Mouse (Mus musculus): ENCODE measurements around the gene Epn2. TPM values are rescaled to one million over a fixed set of nuclear protein-coding genes. Genes with fewer than 3 reads are reported as not detected.

Gene Epn2
- total and polyA plus RNA-seq, 3 experiments = 7.2 to 13.8 (median 10.1) TPM

GRCm38 (mm10) chr11:61540642-61541041, 38.8 kb downstream of the Epn2 start:
- Histone ChIP-seq H3K9me3 (replicated peaks; ENCODE audit: low read length) (no peaks in the 10 kb centered on the region), H3K4me3 (replicated peaks in 1 of 3; ENCODE audit: low read depth in 2 of 3, low read length in 2 of 3, poor library complexity in 1 of 3) (no peak overlapping the region), H3K27ac (ENCODE audit: insufficient read depth, low read depth) (no peak overlapping the region), H3K4me1 (ENCODE audit: control insufficient read depth in 1 of 2, insufficient read depth in 2 of 2) (no peaks in the 10 kb centered on the region), H3K27me3 (replicated peaks) (no peaks in the 10 kb centered on the region), H3K79me2 (replicated peaks; ENCODE audit: control insufficient read depth, extremely low read depth, insufficient read depth, poor library complexity, severe bottlenecking) (no peaks in the 10 kb centered on the region), H3K4me2 (ENCODE audit: insufficient read depth, low read depth, poor library complexity, severe bottlenecking) (no peak overlapping the region), H3K36me3 (replicated peaks in 1 of 2; ENCODE audit: control insufficient read depth in 1 of 2, insufficient read depth in 1 of 2, low read length in 1 of 2) (peaks cover 5 to 36% of the 10 kb centered on the region in 2 experiments), H3K9ac (ENCODE audit: insufficient read depth, low read depth) (no peak overlapping the region)
- dilution Hi-C loops (cut with MboI; ENCODE audit: extremely low pct_ligation_motif_present, extremely low pct_unique_long_range_greater_than_20kb, low sequenced_read_pairs) (no loop called here), in situ Hi-C loops (cut with MboI; ENCODE audit: low pct_ligation_motif_present, low pct_unique_long_range_greater_than_20kb, low sequenced_read_pairs) (no loop called here)
- DNase-seq (ENCODE audit: extremely low read depth) = no peak
- TF ChIP-seq MEF2A (IDR thresholded peaks at IDR 0.05; ENCODE audit: borderline replicate concordance, low read depth, low read length) (no peak), ZMIZ1 (IDR thresholded peaks at IDR 0.05; ENCODE audit: low read depth, low read length) (no peak), ELF1 (IDR thresholded peaks at IDR 0.05; ENCODE audit: low read depth, low read length) (no peak), CTCF (conservative IDR thresholded peaks at IDR 0.05 in 1 of 2, IDR thresholded peaks at IDR 0.05 in 1 of 2; ENCODE audit: low read depth in 2 of 2, low read length in 2 of 2) (no peak), RCOR1 (conservative IDR thresholded peaks at IDR 0.05; ENCODE audit: low read depth, low read length) (no peak), MAFK (IDR thresholded peaks at IDR 0.05; ENCODE audit: insufficient replicate concordance, low read length) (no peak), RAD21 (IDR thresholded peaks at IDR 0.05; ENCODE audit: low read depth, low read length) (no peak), SIN3A (IDR thresholded peaks at IDR 0.05; ENCODE audit: low read length) (no peak), TCF12 (IDR thresholded peaks at IDR 0.05; ENCODE audit: low read depth, low read length) (no peak), POLR2AphosphoS2 (IDR thresholded peaks at IDR 0.05; ENCODE audit: low read depth, low read length) (no peak), ZC3H11A (IDR thresholded peaks at IDR 0.05; ENCODE audit: low read depth, low read length) (no peak), USF2 (conservative IDR thresholded peaks at IDR 0.05; ENCODE audit: low read depth, low read length) (no peak), IRF4 (IDR thresholded peaks at IDR 0.05; ENCODE audit: low read depth, low read length) (no peak), MAX (IDR thresholded peaks at IDR 0.05; ENCODE audit: low read length) (no peak), E2F4 (IDR thresholded peaks at IDR 0.05; ENCODE audit: insufficient replicate concordance, low read depth, low read length) (no peak), NELFE (IDR thresholded peaks at IDR 0.05; ENCODE audit: low read depth, low read length) (no peak)

- dilution Hi-C loops (cut with MboI; ENCODE audit: extremely low pct_ligation_motif_present, extremely low pct_unique_long_range_greater_than_20kb, low sequenced_read_pairs) (no loop called here), in situ Hi-C loops (cut with MboI; ENCODE audit: low pct_ligation_motif_present, low pct_unique_long_range_greater_than_20kb, low sequenced_read_pairs) (no loop called here)
- H3K27me3 ChIP-seq (replicated peaks) = no peaks in the 10 kb centered on the region
- H3K36me3 ChIP-seq (replicated peaks in 1 of 2; ENCODE audit: control insufficient read depth in 1 of 2, insufficient read depth in 1 of 2, low read length in 1 of 2) = peaks cover 0 to 36% of the 10 kb centered on the region in 2 experiments
- no peaks in the 10 kb centered on the region for H3K9me3 ChIP-seq (replicated peaks; ENCODE audit: low read length)
- H3K4me3 ChIP-seq (replicated peaks in 1 of 3; ENCODE audit: low read depth in 2 of 3, low read length in 2 of 3, poor library complexity in 1 of 3) = no peak overlapping the region
- TF ChIP-seq BHLHE40 (IDR thresholded peaks at IDR 0.05; ENCODE audit: low read depth, low read length) (no peak), HCFC1 (IDR thresholded peaks at IDR 0.05; ENCODE audit: low read depth, low read length) (no peak), NRF1 (IDR thresholded peaks at IDR 0.05; ENCODE audit: low read depth, low read length) (no peak)
- H3K27ac ChIP-seq (ENCODE audit: insufficient read depth, low read depth) = no peak overlapping the region
- no peak overlapping the region for H3K9ac ChIP-seq (ENCODE audit: insufficient read depth, low read depth)
- H3K4me2 ChIP-seq (ENCODE audit: insufficient read depth, low read depth, poor library complexity, severe bottlenecking) = no peak overlapping the region
- DNase-seq (ENCODE audit: extremely low read depth) = no peak
- no peaks in the 10 kb centered on the region for H3K4me1 ChIP-seq (ENCODE audit: control insufficient read depth in 1 of 2, insufficient read depth in 2 of 2)
- no peaks in the 10 kb centered on the region for H3K79me2 ChIP-seq (replicated peaks; ENCODE audit: control insufficient read depth, extremely low read depth, insufficient read depth, poor library complexity, severe bottlenecking)
These were observed 42.1 kb downstream of the Epn2 start for GRCm38 (mm10) chr11:61537362-61537761.

Data from CH12.LX (cell line).